In genomic region chr15:88733834-88734571, GRCm38 (mm10) we compare ENCODE assay signal across 8 mouse cellular contexts. TPM values are rescaled to one million over a fixed set of nuclear protein-coding genes. Genes with fewer than 3 reads are reported as not detected.
DNase-seq lines count a peak whose midpoint lies in the region; ATAC-seq and TF ChIP-seq lines count a peak whose summit lies in the region.

Gene Brd1 (minus strand): TSS chr15:88734233.

- TF ChIP-seq POLR2A in bone marrow, adult 2 months (IDR thresholded peaks at IDR 0.05; ENCODE audit: borderline replicate concordance, control insufficient read depth, low read depth, low read length) = peak; percentile 71; the same call in 1 of the 2 replicates
- peak; percentile 77 for TF ChIP-seq POLR2A in embryonic fibroblast, embryonic 13.5 days (IDR thresholded peaks at IDR 0.05; ENCODE audit: low read depth, low read length)
- TF ChIP-seq POLR2A in liver, adult 2 months (IDR thresholded peaks at IDR 0.05; ENCODE audit: extremely low read depth, insufficient read depth, low read length) = peak; percentile 80
- peak; percentile 87 for TF ChIP-seq POLR2A in myocyte (IDR thresholded peaks at IDR 0.05; ENCODE audit: insufficient read length, low read depth)

- peak within 1 kb of the TSS; percentile 82 for H3K4me2 ChIP-seq in kidney, embryonic 15.5 days
- H3K4me2 ChIP-seq in myocyte (ENCODE audit: low read depth) = peak within 1 kb of the TSS; percentile 86

- no peak for TF ChIP-seq CTCF in bone marrow, adult 2 months (IDR thresholded peaks at IDR 0.05; ENCODE audit: control insufficient read depth, insufficient read depth, low read length)
- TF ChIP-seq CTCF in embryonic fibroblast, embryonic 13.5 days (IDR thresholded peaks at IDR 0.05; ENCODE audit: borderline replicate concordance, insufficient read depth, low read length) = no peak
- TF ChIP-seq CTCF in liver, adult 2 months (IDR thresholded peaks at IDR 0.05; ENCODE audit: low read depth, low read length) = no peak

- peak within 1 kb of the TSS; percentile 99 for H3K9ac ChIP-seq in kidney, embryonic 15.5 days
- H3K9ac ChIP-seq in liver, adult 2 months (ENCODE audit: low read depth, low read length) = peak within 1 kb of the TSS; percentile 97

- peak; percentile 81 for DNase-seq in A20 (ENCODE audit: low read depth, low spot score)
- DNase-seq in heart, embryonic 10.5 days (ENCODE audit: low spot score) = peak; percentile 85
- DNase-seq in liver, adult 2 months (ENCODE audit: extremely low read depth, low read depth, low spot score) = peak; percentile 51
- DNase-seq in spleen, postnatal 4 days (ENCODE audit: low spot score in 2 of 2) = peak; percentile 78 to 89

- H3K27ac ChIP-seq in bone marrow, adult 2 months (ENCODE audit: control insufficient read depth, insufficient read depth, low read depth, low read length, poor library complexity) = peak within 1 kb of the TSS; percentile 85
- H3K27ac ChIP-seq in embryonic fibroblast, embryonic 13.5 days (ENCODE audit: insufficient read depth, low read length) = 0 out of 2 replicates have a peak within 1 kb of the TSS, but pooled peaks have one; percentile 16
- peak within 1 kb of the TSS; percentile 97 for H3K27ac ChIP-seq in heart, embryonic 10.5 days
- peak within 1 kb of the TSS; percentile 90 for H3K27ac ChIP-seq in kidney, embryonic 15.5 days
- H3K27ac ChIP-seq in liver, adult 2 months (replicated peaks; ENCODE audit: insufficient read depth, low read depth, low read length) = peak within 1 kb of the TSS; percentile 83

- peak; percentile 87 for ATAC-seq in kidney, embryonic 15.5 days (replicated peaks; ENCODE audit: low FRiP score)

- peaks cover 19% of the 10 kb centered on the region for H3K36me3 ChIP-seq in heart, embryonic 10.5 days
- peaks cover 20% of the 10 kb centered on the region for H3K36me3 ChIP-seq in kidney, embryonic 15.5 days
- H3K36me3 ChIP-seq in liver, adult 2 months (ENCODE audit: control insufficient read depth, insufficient read depth, low read length) = peaks cover 12% of the 10 kb centered on the region
- H3K36me3 ChIP-seq in myocyte (ENCODE audit: control insufficient read depth, insufficient read depth) = peaks cover 17% of the 10 kb centered on the region

- 12% methylated on average over 103 of the region's 103 CpGs for WGBS in bone marrow, adult 2 months
- 13% methylated on average over 103 of the region's 103 CpGs for WGBS in heart, embryonic 10.5 days
- under 1% methylated on average over 74 of the region's 103 CpGs for WGBS in kidney, embryonic 15.5 days
- WGBS in liver, adult 2 months = 19% methylated on average over 102 of the region's 103 CpGs

- H3K79me2 ChIP-seq in liver, adult 2 months (ENCODE audit: control insufficient read depth, insufficient read depth, low read length) = peaks cover 42% of the 10 kb centered on the region
- H3K79me2 ChIP-seq in myocyte (ENCODE audit: control insufficient read depth, insufficient read depth) = peaks cover 43% of the 10 kb centered on the region

- H3K4me3 ChIP-seq in bone marrow, adult 2 months (replicated peaks; ENCODE audit: control insufficient read depth, low read depth, low read length) = peak within 1 kb of the TSS; percentile 94
- H3K4me3 ChIP-seq in embryonic fibroblast, embryonic 13.5 days (ENCODE audit: insufficient read depth, low read length) = peak within 1 kb of the TSS; percentile 90
- H3K4me3 ChIP-seq in heart, embryonic 10.5 days = peak within 1 kb of the TSS; percentile 99
- peak within 1 kb of the TSS; percentile 99 for H3K4me3 ChIP-seq in kidney, embryonic 15.5 days (replicated peaks)
- peak within 1 kb of the TSS; percentile 81 for H3K4me3 ChIP-seq in liver, adult 2 months (ENCODE audit: insufficient read depth, low read depth, low read length)
- H3K4me3 ChIP-seq in myocyte = peak within 1 kb of the TSS; percentile 48

- no peaks in the 10 kb centered on the region for H3K9me3 ChIP-seq in heart, embryonic 10.5 days
- H3K9me3 ChIP-seq in kidney, embryonic 15.5 days (replicated peaks) = no peaks in the 10 kb centered on the region

- H3K4me1 ChIP-seq in bone marrow, adult 2 months (ENCODE audit: control insufficient read depth, insufficient read depth, low read length) = peaks cover 2% of the 10 kb centered on the region
- peaks cover 11% of the 10 kb centered on the region for H3K4me1 ChIP-seq in embryonic fibroblast, embryonic 13.5 days (ENCODE audit: control insufficient read depth, insufficient read depth, low read length)
- H3K4me1 ChIP-seq in heart, embryonic 10.5 days = peaks cover 37% of the 10 kb centered on the region
- H3K4me1 ChIP-seq in kidney, embryonic 15.5 days = peaks cover 33% of the 10 kb centered on the region
- peaks cover 19% of the 10 kb centered on the region for H3K4me1 ChIP-seq in liver, adult 2 months (ENCODE audit: control insufficient read depth, insufficient read depth, low read length)

- H3K27me3 ChIP-seq in heart, embryonic 10.5 days (ENCODE audit: insufficient read depth, poor library complexity, severe bottlenecking) = no peaks in the 10 kb centered on the region
- H3K27me3 ChIP-seq in kidney, embryonic 15.5 days = no peaks in the 10 kb centered on the region
- no peaks in the 10 kb centered on the region for H3K27me3 ChIP-seq in liver, adult 2 months (ENCODE audit: control insufficient read depth, insufficient read depth, low read length)
- no peaks in the 10 kb centered on the region for H3K27me3 ChIP-seq in myocyte (ENCODE audit: control insufficient read depth, insufficient read depth, insufficient read length)

- peak within 1 kb of the TSS; percentile 97 for H3ac ChIP-seq in myocyte (ENCODE audit: control insufficient read depth, insufficient read length)

TF ChIP-seq in myocyte, 11 proteins besides CTCF, POLR2A, EP300 and RAD21:
- TF ChIP-seq TCF3 (IDR thresholded peaks at IDR 0.05; ENCODE audit: insufficient read length, low read depth) = no peak
- peak; percentile 48 for TF ChIP-seq E2F4 (IDR thresholded peaks at IDR 0.05; ENCODE audit: insufficient read depth)
- TF ChIP-seq USF1 (IDR thresholded peaks at IDR 0.05; ENCODE audit: low read depth) = no peak
- peak; percentile 89 for TF ChIP-seq POLR2AphosphoS2 (IDR thresholded peaks at IDR 0.05; ENCODE audit: insufficient read length, low read depth)
- TF ChIP-seq SRF (IDR thresholded peaks at IDR 0.05; ENCODE audit: control insufficient read depth, insufficient read length, low read depth) = no peak
- TF ChIP-seq CEBPB (IDR thresholded peaks at IDR 0.05; ENCODE audit: insufficient read depth, poor library complexity, severe bottlenecking) = no peak
- TF ChIP-seq MYOD1 (IDR thresholded peaks at IDR 0.05; ENCODE audit: control insufficient read depth in 1 of 3, insufficient read length in 2 of 3, low read depth in 2 of 3) = peak in 1 of 3 experiments; percentile 29
- no peak for TF ChIP-seq TCF12 (IDR thresholded peaks at IDR 0.05; ENCODE audit: insufficient read depth, poor library complexity, severe bottlenecking)
- peak; percentile 40 for TF ChIP-seq REST (IDR thresholded peaks at IDR 0.05; ENCODE audit: insufficient read depth, insufficient read length)
- no peak for TF ChIP-seq MAX (IDR thresholded peaks at IDR 0.05; ENCODE audit: low read depth)
- TF ChIP-seq MYOG (IDR thresholded peaks at IDR 0.05; ENCODE audit: control insufficient read depth in 1 of 3, insufficient read depth in 1 of 3, insufficient read length in 2 of 3, low read depth in 2 of 3) = no peak
TF ChIP-seq in myocyte: peak in this region for 4.

RNA-seq across cellular contexts. Expression of gene Brd1, which starts in this region (rescaled TPM):
- 18.4 and 29.1 TPM in 2 replicates for polyA plus RNA-seq in bone marrow, adult 2 months (2011; ENCODE audit: insufficient read depth, insufficient read length, low replicate concordance, missing spikeins)
- polyA plus RNA-seq in embryonic fibroblast, embryonic 13.5 days (2011; ENCODE audit: insufficient read length, low read depth, missing spikeins) = 30.4 and 34.7 TPM in 2 replicates
- 12.1 and 18.8 TPM in 2 replicates for polyA plus RNA-seq in heart, embryonic 10.5 days (2016; fragmentation: Nextera tagmentation; extraction: Ambion mirVana)
- 20.4 and 21.1 TPM in 2 replicates for polyA plus RNA-seq in kidney, embryonic 15.5 days (2015; fragmentation: Nextera tagmentation; extraction: Ambion mirVana)
- total RNA-seq in liver, adult 2 months (2014; rRNA removed) = 12.9 and 13.0 TPM in 2 replicates
- polyA plus RNA-seq in liver, adult 2 months (2012; rRNA removed) = 3.6 and 4.8 TPM in 2 replicates
- polyA plus RNA-seq in myocyte (2012; fragmentation: generic; extraction: Trizol) = 26.4 TPM

Comparison
In these comparisons a context has a peak if more than half of its experiments do, and no peak if none do; other contexts are left out.
1. Peak in every context shown above with its lines: DNase-seq, ATAC-seq, H3K4me3 ChIP-seq and H3K27ac ChIP-seq.
2. H3K27ac ChIP-seq: peak in every context shown above with its lines; median percentile 97 in heart, embryonic 10.5 days; 90 in kidney, embryonic 15.5 days; 85 in bone marrow, adult 2 months; 83 in liver, adult 2 months; 16 in embryonic fibroblast, embryonic 13.5 days.
3. H3K4me3 ChIP-seq: peak in every context shown above with its lines; median percentile 99 in heart, embryonic 10.5 days; 99 in kidney, embryonic 15.5 days; 94 in bone marrow, adult 2 months; 90 in embryonic fibroblast, embryonic 13.5 days; 81 in liver, adult 2 months; 48 in myocyte.